Mouse (Mus musculus) kidney, postnatal 4 days (tissue): ENCODE results near the gene Hrh2.
A peak's percentile ranks its signal among the peaks of the same experiment; 100 is the strongest.

Experiments used
- DNase-seq, 2 experiments: peaks; one replicate each; pipeline ENCODE4 v3.0.0; 2021; ENCODE audit warnings: mixed read lengths in 2 of 2

Gene Hrh2

GRCm38 (mm10) chr13:54269628-54270027 is 77.7 kb downstream of the Hrh2 start:
- DNase-seq, result no peak

GRCm38 (mm10) chr13:54272076-54272475 is 80.1 kb downstream of the Hrh2 start:
- DNase-seq, result no peak

GRCm38 (mm10) chr13:54277406-54277805 is 85.5 kb downstream of the Hrh2 start:
- DNase-seq, result no peak

- peak; percentile 51 to 65 for DNase-seq
Observed at GRCm38 (mm10) chr13:54280366-54280765, 88.4 kb downstream of the Hrh2 start.

- no peak for DNase-seq
Observed at GRCm38 (mm10) chr13:54281149-54281548, 89.2 kb downstream of the Hrh2 start.

GRCm38 (mm10) chr13:54281623-54282022 is 89.7 kb downstream of the Hrh2 start:
- DNase-seq, result no peak

GRCm38 (mm10) chr13:54282149-54282860 is 90.4 kb downstream of the Hrh2 start:
- DNase-seq, result peak; percentile 15 to 22

- DNase-seq, result peak; percentile 47 to 59
Observed at GRCm38 (mm10) chr13:54282861-54283206, 90.9 kb downstream of the Hrh2 start.
